Mouse (Mus musculus): ENCODE measurements at regions not wholly inside any gene's neighbourhood (a gene's known extent, or its start where the extent isn't known, plus 50 kb on each side); places are given as distances from the start of the nearest gene placed in this dataset.

- no peak for DNase-seq (ENCODE audit: low spot score)
Observed at GRCm38 (mm10) chr17:45928903-45929477, 103.2 kb downstream of the Vegfa start.

GRCm38 (mm10) chr17:45928013-45928412, 104.2 kb downstream of the Vegfa start:
- DNase-seq (ENCODE audit: low spot score): no peak

DNA sequence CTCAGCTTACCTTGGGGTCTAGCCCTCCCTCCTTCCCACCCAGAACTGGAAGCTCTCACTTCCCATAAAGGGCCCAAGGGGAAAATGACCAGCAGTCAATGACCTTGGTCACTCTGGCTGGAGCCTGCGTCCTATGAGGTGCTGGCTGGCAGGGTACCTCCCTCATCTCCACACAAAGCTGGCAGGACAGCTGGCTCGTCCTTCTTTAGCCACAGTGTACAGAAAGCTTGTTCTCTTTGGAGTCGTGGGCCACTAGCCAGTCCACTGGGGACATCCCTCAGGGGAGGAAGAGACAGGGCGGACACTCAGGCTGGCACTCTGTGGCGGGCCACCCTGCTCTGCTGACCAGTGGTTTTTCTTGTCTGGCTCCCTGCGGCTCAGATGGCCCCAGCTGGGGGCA, 106.3 kb downstream of the Vegfa start:
- DNase-seq (ENCODE audit: low spot score): no peak

- DNase-seq (ENCODE audit: low spot score): no peak
Observed at GRCm38 (mm10) chr17:45924595-45924994, 107.6 kb downstream of the Vegfa start.

GRCm38 (mm10) chr17:45923217-45923730, 108.9 kb downstream of the Vegfa start:
- no peak for DNase-seq (ENCODE audit: low spot score)

GRCm38 (mm10) chr17:45917647-45918046, 114.5 kb downstream of the Vegfa start:
- no peak for DNase-seq (ENCODE audit: low spot score)

GRCm38 (mm10) chr17:45916937-45917336, 115.2 kb downstream of the Vegfa start:
- DNase-seq (ENCODE audit: low spot score): no peak

DNA sequence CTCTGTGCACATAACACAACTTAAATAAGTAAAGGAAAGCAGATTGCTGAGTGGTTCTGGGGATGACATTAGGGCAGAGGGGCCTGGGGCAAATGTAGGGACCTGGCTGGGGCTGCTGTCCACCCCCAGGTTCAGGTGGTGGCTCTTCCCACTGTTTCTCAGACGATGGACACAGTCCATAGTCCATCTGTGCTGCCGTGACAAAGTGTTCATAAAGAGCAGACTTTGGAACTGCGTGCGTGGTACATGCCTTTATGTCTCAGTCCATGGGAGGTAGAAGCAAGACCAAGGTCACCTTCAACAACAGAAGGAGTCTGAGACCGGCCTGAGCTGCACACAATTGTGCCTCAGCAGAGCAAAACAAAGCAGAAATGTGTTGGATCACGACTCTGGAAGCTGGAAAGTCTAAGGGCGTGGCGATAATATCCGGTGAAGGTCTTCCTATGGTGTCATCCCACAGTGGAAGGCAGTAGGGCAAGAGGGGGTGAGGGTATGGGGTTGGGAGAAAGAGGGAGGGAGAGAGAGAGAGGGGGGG, 117.4 kb downstream of the Vegfa start:
- no peak for DNase-seq (ENCODE audit: low spot score)

DNA sequence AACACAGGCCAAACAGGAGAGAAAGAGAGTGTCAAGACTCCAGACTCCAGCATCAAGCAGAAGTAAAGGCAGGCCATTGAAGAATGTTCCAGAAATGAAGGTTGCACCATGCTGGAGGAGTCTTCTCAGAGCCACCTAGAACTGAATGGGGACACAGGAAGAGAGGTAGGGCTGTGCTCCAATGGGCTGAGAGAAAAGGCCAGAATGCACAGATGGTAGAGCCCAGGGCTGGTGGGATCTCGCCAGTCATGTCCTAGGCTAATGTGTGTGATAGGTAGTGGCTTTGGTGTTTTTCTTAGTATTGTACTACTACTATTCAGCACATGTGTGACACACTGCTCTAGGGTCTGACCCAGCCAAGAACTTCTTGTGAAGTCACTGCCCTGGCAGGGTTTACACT, 117.9 kb downstream of the Vegfa start:
- DNase-seq (ENCODE audit: low spot score): no peak

- no peak for DNase-seq (ENCODE audit: low spot score)
Observed at GRCm38 (mm10) chr17:45913671-45914070, 118.5 kb downstream of the Vegfa start.

GRCm38 (mm10) chr17:45912165-45912564, 120.0 kb downstream of the Vegfa start:
- DNase-seq (ENCODE audit: low spot score): no peak

- DNase-seq (ENCODE audit: low spot score): no peak
Observed at GRCm38 (mm10) chr17:45911201-45911731, 120.9 kb downstream of the Vegfa start.

GRCm38 (mm10) chr17:45910245-45910644, 121.9 kb downstream of the Vegfa start:
- DNase-seq (ENCODE audit: low spot score): no peak

GRCm38 (mm10) chr17:45907587-45907986, 124.6 kb downstream of the Vegfa start:
- DNase-seq (ENCODE audit: low spot score): no peak

GRCm38 (mm10) chr17:45905596-45905995, 126.6 kb downstream of the Vegfa start:
- no peak for DNase-seq (ENCODE audit: low spot score)

- no peak for DNase-seq (ENCODE audit: low spot score)
Observed at GRCm38 (mm10) chr17:45904251-45904650, 127.9 kb downstream of the Vegfa start.

GRCm38 (mm10) chr17:45903294-45903693, 128.9 kb downstream of the Vegfa start:
- no peak for DNase-seq (ENCODE audit: low spot score)

DNA sequence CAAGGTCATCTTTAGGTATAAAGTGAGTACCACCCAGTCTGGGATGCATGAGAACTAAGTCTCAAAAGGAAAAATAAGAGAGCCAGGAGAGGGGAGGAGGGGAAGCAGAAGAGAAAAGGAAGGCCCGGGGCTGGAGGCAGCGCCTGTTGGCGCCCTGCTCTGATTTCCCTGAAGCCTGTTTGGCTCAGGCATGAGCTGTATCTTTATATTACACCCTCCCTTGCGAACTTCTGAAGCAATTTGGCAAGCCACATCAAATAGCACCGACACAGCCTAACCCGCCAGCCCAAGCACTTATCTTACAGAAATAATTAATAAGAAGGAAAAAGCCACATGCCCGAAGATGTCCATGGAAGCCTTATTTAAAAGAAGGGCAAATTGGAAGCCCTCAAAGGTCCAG, 129.5 kb downstream of the Vegfa start:
- DNase-seq (ENCODE audit: low spot score): no peak

DNA sequence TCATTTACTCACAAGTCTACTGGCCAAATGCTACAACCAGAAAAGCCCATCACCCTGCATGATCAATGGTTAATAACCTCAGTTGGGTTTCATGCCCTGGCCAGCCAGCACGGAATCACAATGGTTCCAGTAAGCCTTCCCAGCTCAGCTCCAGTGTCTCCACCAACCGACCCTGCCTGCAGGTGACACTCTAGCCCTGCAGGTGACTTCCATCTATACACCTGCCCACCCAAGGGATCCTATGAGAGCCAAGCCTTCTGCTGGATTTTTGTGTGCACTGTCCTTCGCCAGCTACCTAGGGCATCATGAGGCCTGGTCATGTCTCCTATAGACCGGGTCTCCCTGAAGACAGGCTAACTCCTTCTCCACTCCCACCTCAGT, 135.3 kb downstream of the Vegfa start:
- no peak for DNase-seq (ENCODE audit: low spot score)

- DNase-seq (ENCODE audit: low spot score): no peak
Observed at GRCm38 (mm10) chr17:45896142-45896921, 135.8 kb downstream of the Vegfa start.

DNA sequence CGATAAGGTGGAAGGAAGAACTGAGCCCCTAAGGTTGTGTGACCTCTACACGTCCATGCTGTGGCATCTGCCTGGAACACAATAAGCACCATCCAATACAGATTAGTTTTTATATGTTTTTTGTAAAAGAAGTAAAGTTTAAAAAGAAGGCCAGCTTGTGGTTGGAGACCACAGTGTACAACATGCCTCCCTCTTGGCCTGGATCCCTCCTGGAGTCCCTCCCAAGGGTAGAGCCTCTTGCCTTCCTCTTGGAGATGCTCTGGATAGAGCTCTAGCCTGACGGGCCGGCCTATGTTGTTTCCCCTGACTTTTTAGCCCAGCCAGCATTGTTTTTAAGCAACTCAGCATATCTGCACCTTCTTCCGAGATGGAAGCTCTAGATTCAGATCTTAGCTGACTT, 138.0 kb downstream of the Vegfa start:
- no peak for DNase-seq (ENCODE audit: low spot score)

DNA sequence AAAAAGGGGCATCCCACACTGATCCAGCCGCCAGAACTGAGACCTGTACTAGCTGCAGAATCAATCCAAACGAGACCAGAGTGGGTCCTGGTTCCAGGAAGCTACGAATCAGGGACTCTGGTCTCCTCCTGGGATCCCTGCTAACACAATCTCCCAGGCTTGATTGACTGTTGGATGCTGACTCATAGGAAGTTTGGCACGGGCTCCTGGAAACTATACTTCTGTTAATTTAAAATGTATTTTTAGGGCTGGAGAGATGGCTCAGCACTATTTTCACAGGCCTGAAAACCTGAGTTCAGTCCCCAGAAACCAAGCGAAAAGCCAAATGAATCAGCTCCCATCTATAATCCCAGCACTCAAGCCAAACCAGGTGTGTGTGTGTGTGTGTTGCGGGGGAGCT, 138.5 kb downstream of the Vegfa start:
- no peak for DNase-seq (ENCODE audit: low spot score)

- DNase-seq (ENCODE audit: low spot score): no peak
Observed at GRCm38 (mm10) chr17:45893094-45893493, 139.1 kb downstream of the Vegfa start.

Data from embryo, embryonic 10.5 days (tissue).